Mouse (Mus musculus) lung, postnatal 0 days (tissue): ENCODE data around the gene Ddost.

Experiments used
- CTCF ChIP-seq: IDR thresholded peaks from 2 replicates; pipeline ENCODE4 v1.5.1; 2016; ENCODE audit warnings: antibody characterized with exemption, mild to moderate bottlenecking
- EP300 ChIP-seq: IDR thresholded peaks from 2 replicates; pipeline ENCODE4 v1.6.1; 2016; ENCODE audit warnings: antibody characterized with exemption, mild to moderate bottlenecking, control low read depth

DNA sequence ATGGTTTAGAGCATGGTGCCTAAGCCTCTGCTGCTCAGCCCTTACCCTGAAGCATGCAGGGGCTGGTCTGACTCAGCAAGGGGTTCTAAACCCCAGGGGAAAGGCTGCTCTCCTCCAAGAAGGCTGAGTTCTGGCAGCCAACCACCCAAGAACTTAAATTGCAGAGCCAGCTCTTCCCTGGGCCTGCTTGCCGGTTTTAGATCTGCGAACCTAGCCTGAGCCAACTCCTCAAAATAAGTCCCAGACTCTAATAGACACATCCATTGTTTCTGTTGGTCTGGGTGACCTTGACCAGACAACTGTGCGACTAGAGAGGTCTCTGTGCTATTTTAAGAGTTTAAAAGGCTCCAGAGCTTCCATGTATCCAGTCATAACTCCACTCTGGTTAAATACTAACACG lies 19.2 kb downstream of the Ddost start:
- TF ChIP-seq CTCF (no peak), EP300 (no peak)
